21 mouse cellular contexts compared by ENCODE assay signal in the genomic region with DNA sequence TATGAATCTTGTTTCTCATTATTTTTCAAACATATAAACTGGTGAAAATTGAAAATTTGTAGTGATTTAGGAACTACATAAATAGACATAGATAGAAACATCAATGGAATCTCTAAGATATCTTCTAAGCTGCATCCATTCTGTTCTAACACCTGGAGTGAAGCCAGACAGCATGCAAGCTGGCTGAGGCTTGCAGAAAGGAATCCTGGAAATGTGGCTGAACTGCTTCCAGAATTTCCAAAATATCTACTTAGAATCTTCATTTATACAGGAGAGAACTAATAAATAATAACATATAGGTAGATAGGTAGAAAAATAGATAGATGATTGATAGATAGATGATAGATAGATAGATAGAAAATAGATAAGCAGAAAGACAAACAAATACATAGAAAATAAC.
"Had no signal": no experiment of that assay in that cellular context is flagged by ENCODE, and none has a peak within 500 bp of the region (broad histone marks: within the 10 kb centered on the region; RNA-seq: fewer than 3 reads in every experiment).

No protein-coding gene starts in this region.

- DNase-seq: kidney, adult 2 months; kidney, postnatal 25 days; layer of hippocampus, postnatal 36 days; liver; lung, adult 2 months; lung, postnatal 14 days; lung, postnatal 4 days; retina, postnatal 1 day; right cerebral cortex, postnatal 25 days; spleen, adult 18-20 months; thymus, postnatal 25 days had no signal

- H3K9me3 ChIP-seq: limb, embryonic 12.5 days; liver, embryonic 12.5 days; liver, embryonic 15.5 days; midbrain, embryonic 13.5 days; neural tube, embryonic 13.5 days; stomach, embryonic 15.5 days had no signal

- H3K4me1 ChIP-seq: limb, embryonic 12.5 days; liver, embryonic 12.5 days; liver, embryonic 15.5 days; midbrain, embryonic 13.5 days; neural tube, embryonic 13.5 days; stomach, embryonic 15.5 days had no signal

- H3K27ac ChIP-seq: kidney, postnatal 0 days; left cerebral cortex, adult 2 months; limb, embryonic 12.5 days; liver, embryonic 12.5 days; liver, embryonic 15.5 days; midbrain, embryonic 13.5 days; neural tube, embryonic 13.5 days; stomach, embryonic 15.5 days had no signal

- H3K4me2 ChIP-seq: limb, embryonic 12.5 days; liver, embryonic 12.5 days; liver, embryonic 15.5 days; midbrain, embryonic 13.5 days; neural tube, embryonic 13.5 days; stomach, embryonic 15.5 days had no signal

- H3K27me3 ChIP-seq: limb, embryonic 12.5 days; liver, embryonic 12.5 days; liver, embryonic 15.5 days; midbrain, embryonic 13.5 days; neural tube, embryonic 13.5 days; stomach, embryonic 15.5 days had no signal

- H3K4me3 ChIP-seq: left cerebral cortex, adult 2 months; limb, embryonic 12.5 days; liver, embryonic 12.5 days; liver, embryonic 15.5 days; midbrain, embryonic 13.5 days; myocyte; neural tube, embryonic 13.5 days; stomach, embryonic 15.5 days had no signal

- H3K36me3 ChIP-seq: limb, embryonic 12.5 days; liver, embryonic 12.5 days; liver, embryonic 15.5 days; midbrain, embryonic 13.5 days; neural tube, embryonic 13.5 days; stomach, embryonic 15.5 days had no signal

- ATAC-seq: liver, embryonic 12.5 days; midbrain, embryonic 13.5 days; midbrain, embryonic 16.5 days had no signal

- H3K9ac ChIP-seq: limb, embryonic 12.5 days; liver, embryonic 12.5 days; liver, embryonic 15.5 days; midbrain, embryonic 13.5 days; neural tube, embryonic 13.5 days; stomach, embryonic 15.5 days had no signal
